Mouse (Mus musculus): ENCODE data around the gene Tfpi. TPM values are rescaled to one million over a fixed set of nuclear protein-coding genes. Genes with fewer than 3 reads are reported as not detected.
"Not testable (repeated sequence)": the region's sequence is repeated elsewhere in the genome, so short reads cannot be mapped to it uniquely, and the experiment has no call there.

The Tfpi gene
- 10 to 100 TPM; 29.0 to 63.0 TPM for total RNA-seq (2021)
- long read RNA-seq, experiment 1, partial matches to known transcripts, result 0 of 7 reads
- long read RNA-seq, experiment 1, other reads (novel, unspliced or antisense), result 2 of 7 reads
- long read RNA-seq, experiment 2, transcript Tfpi-204 (8 exons, 3,614 nt), result minor isoform, 8 of 94 reads
- long read RNA-seq, experiment 2, transcript Tfpi-202 (8 exons, 3,576 nt), result major isoform, 9 of 94 reads
- long read RNA-seq, experiment 2, partial matches to known transcripts, result 10 of 94 reads
- long read RNA-seq, experiment 2, other reads (novel, unspliced or antisense), result 65 of 94 reads

DNA sequence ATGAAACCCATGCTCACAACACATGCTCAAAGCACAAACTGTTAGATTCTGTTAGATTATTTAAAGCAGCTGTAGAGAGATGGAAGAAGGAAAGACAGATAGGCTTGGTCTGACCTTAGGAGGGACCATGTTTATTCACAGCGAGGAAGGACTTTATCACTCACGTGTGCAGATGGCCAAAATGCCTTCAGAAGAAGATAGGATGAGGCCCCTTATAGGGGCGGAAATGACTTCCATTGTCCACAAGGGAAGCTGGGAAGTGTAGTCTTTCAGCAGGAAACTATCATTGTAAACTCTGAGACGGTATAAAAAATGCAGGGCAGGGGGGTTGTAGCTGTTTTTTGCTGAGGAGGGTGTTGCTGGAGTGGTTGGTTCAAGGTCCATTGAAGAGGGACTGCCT lies at the start of gene Tfpi:
Gene Tfpi, minus strand, starts transcription at position 199 of the 400 bp plus-strand sequence.
- DNase-seq (ENCODE audit: low spot score in 2 of 2), result no peak

DNA sequence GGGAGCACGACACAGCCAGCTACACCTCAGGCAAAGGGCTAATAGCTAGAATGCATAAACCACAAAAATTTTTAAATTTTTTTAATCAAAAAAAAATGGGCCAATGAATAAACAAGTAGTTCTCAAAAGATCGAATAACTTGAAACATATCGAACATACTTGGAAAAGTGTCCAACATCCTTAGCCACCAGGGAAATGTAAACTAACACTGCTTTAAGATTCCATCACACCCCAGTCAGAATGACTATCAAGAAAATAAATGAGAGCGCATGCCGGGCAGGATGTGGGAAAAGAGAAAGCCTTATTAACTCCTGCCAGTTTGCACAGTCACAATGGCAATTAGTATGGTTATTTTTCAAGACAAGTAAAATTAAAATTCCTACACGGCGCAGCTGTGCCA lies 49.6 kb upstream of the Tfpi start:
- DNase-seq (ENCODE audit: low spot score in 2 of 2), result no peak

DNA sequence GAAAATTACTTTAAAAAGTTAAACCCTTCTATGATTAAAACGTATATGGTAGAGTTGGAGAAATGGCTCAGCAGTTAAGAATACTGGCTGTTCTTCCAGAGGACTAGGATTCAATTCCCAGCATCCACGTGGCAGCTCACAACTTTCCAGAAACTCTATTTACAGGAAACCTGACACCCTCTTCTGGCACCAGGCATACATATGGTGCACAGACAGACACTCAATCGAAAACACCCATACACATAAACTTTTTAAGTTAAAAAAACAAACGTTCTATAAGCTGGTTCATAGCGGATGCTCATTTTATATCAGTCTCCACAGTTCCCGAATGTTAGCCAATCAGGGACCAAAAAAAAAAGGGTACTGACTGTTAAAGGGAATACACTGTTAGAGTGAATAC lies 49.2 kb upstream of the Tfpi start:
- DNase-seq (ENCODE audit: low spot score in 2 of 2), result no peak

DNA sequence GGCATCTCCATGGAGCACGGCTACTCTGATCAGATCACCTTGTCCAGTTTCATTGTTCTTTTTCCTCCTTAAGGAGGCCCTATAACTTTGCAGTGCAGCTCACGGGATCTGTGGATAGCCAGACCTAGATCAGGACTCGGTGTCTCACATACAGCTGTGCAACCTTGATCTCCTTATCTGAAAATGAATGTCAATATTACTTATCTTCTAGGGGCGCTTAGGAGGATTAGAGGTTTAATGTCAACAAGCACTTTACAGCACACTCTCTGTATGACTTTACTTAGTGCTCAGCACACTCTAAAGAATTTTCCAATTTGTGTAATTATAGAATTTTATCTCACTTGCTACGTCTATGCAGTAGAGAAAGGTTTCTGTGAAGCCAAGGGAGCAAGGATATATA lies 48.5 kb upstream of the Tfpi start:
- peak in 1 of 2 experiments; percentile 6 for DNase-seq (ENCODE audit: low spot score in 2 of 2)

DNA sequence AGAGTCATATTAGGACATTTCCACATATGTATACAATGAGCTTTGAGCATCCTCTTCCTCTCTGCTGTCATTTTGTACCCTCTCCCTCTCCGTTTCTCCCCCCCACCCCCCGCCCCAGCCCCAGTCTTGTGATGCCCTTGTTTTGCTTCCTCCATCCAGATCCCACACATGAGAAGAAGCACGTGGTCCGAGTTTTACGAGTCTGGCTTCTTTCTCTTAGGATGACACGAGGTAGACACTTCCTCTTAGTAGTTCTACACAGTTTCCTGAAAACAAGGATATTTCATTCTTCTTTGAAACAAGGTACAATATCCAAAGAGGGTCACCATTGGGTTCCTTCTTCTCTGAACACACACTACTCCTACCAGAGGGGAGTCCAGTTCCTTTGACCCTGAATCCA lies 47.4 kb upstream of the Tfpi start:
- DNase-seq (ENCODE audit: low spot score in 2 of 2), result no peak

DNA sequence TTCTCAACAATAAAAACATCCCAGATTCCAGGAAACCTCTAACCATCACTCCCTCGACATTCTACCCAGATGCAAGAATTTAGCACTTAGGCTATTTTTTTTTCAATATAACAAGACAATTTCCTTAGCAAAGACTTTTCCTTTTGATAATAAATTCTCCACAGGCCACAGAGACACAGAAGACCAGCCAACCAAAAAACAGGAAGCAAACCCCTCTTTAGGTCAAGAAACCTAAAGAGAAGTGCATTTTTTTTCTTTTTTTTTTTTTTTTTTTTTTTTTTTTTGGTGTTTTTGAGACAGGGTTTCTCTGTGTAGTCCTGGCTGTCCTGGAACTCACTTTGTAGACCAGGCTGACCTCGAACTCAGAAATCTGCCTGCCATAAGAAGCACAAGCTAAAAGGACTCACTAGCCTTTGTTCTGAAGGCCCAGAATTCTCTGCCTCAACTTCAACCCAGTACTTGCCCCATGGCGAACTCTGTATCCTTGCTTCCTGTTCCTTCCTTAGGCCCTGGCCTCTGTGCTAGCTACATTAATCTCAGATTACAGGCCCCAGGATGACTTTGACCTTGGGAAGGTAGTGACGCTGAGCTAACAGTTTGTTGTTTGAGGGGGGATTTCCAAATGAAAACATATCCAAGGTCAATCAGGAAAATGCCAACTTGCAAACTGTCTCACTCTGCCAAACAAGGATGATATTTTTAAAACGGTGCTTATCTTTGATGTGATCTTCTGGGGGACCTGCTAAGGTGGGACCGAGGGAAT lies 46.7 kb upstream of the Tfpi start:
- no peak for DNase-seq (ENCODE audit: low spot score in 2 of 2)

GRCm38 (mm10) chr2:84519514-84520067 lies 43.0 kb upstream of the Tfpi start:
- DNase-seq (ENCODE audit: low spot score in 2 of 2), result no peak

DNA sequence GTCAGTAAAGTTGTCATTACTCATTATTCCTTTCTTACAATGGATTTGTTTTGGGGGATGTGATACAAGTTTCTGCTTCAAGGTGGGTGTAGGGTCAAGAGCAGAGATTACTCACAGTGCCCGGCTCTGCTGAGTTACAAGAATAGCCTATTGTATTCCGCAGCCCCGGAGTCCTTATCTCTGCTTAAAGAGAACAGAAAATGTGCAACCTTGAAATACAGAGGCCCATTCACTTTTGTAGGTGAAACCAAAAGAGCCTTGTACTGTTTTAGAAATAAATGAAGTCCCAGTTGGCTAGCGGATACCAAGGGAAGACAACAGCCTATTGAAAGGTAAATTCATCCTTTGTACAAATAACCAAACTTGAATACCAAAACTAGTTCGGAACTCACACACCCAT lies 42.2 kb upstream of the Tfpi start:
- DNase-seq (ENCODE audit: low spot score in 2 of 2), result no peak

GRCm38 (mm10) chr2:84513281-84513680 lies 36.7 kb upstream of the Tfpi start:
- no peak for DNase-seq (ENCODE audit: low spot score in 2 of 2)

GRCm38 (mm10) chr2:84511508-84511907 lies 34.9 kb upstream of the Tfpi start:
- DNase-seq (ENCODE audit: low spot score in 2 of 2), result no peak

- DNase-seq (ENCODE audit: low spot score in 2 of 2), result no peak
Observed at GRCm38 (mm10) chr2:84511036-84511435, 34.5 kb upstream of the Tfpi start.

GRCm38 (mm10) chr2:84504954-84505394 lies 28.4 kb upstream of the Tfpi start:
- DNase-seq (ENCODE audit: low spot score in 2 of 2), result not testable (repeated sequence)

DNA sequence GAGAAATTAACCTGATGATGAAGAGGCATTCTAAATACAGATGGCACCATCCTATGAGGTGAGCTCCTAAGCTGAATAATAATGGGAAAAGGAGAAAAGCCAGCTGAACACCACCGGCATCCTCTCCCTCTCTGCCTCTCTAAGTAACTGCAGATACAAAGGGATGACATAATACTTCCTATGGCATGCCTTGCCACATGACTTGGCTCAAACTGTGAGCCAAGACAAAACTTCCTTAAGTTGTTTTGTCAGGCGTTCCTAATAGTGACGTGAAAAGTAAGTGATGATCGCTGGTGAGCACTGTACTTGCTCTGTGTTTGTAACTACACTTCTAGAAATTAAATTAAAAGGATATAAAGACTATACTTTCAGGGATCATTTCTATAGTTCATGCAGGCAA lies 27.7 kb upstream of the Tfpi start:
- no peak for DNase-seq (ENCODE audit: low spot score in 2 of 2)

DNA sequence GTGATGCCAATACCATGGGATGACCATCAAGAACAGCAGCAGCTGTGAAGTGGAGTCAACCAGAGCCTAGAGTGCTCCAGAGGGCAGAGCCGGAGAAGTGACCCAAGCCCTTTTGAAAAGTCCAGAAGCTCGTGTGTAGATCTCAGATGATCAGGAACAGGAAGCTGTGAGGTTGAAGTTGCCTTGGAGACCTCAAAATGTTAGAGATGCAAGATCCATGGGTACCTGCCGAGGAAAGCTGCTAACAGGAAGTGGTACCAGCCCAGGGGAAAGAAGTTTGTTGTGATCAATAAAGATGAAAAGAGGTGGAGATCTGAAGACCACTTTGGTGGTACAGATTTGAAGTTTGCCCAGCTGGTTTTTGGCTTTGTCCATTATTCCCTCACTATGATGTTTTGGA lies 22.3 kb upstream of the Tfpi start:
- no peak for DNase-seq (ENCODE audit: low spot score in 2 of 2)

DNA sequence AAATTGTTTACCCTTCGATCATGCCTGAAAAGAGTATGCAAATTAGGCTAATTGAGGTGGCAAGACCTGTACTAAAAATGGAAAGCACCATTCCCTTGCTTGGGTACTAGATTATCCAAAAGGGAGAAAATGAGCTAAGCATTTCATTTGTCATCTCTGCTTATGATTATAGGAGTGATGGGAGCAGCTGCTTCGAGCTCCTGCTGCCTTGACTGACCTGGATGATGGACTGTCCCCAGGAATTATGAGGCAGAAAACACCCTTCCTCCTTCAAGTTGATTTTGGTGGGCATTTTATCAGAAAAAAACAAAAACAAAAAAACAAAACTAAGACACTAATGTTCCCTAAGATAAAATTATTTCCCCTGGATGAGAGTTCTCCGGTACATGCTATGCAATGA lies 18.5 kb upstream of the Tfpi start:
- DNase-seq (ENCODE audit: low spot score in 2 of 2), result no peak

DNA sequence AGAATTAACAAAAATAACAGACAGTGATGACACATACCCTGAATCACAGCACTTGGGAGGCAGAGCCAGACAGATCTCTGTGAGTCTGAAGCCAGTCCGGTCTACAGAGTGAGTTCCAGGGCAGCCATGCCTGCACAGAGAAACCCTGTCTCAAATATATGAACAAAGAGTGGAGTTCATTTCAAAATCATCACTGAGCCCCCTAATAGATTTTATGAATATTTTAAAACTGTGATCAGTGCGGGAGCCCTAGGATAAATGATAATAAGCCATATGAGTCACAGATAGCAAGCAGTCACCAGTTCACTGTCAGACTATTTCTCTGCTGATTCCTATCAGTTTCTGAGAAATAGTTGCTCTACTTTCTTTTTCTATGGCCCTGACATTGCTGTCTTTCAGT lies 17.1 kb upstream of the Tfpi start:
- no peak for DNase-seq (ENCODE audit: low spot score in 2 of 2)

GRCm38 (mm10) chr2:84491715-84492114 lies 15.1 kb upstream of the Tfpi start:
- DNase-seq (ENCODE audit: low spot score in 2 of 2), result no peak

DNA sequence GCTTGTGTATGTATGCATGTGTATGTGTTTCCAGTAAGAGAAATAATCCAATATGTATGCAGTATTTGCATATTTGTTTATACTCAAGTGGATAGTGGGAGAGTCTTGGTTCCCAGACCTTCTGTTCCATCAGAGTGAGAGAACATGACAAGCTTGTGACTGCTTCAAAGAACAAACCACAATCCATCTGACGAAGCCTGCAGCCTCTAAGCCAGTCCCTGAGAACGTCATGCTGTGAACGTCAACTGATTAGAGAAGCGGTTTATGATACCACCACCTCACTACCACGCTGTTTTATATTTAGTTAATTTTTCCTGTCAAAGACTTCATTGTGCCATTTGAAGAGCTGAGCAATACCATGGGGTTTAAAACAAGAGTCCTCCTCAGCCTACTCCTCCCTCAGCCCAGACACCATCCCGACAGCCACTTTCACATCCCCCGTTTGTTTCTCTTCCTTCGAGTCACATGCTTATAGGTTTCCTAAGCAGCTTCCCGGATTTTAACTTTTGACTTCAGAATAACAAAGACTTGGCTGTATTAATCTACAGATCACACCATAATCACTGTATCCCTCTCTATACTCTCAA lies 11.2 kb upstream of the Tfpi start:
- no peak for DNase-seq (ENCODE audit: low spot score in 2 of 2)

DNA sequence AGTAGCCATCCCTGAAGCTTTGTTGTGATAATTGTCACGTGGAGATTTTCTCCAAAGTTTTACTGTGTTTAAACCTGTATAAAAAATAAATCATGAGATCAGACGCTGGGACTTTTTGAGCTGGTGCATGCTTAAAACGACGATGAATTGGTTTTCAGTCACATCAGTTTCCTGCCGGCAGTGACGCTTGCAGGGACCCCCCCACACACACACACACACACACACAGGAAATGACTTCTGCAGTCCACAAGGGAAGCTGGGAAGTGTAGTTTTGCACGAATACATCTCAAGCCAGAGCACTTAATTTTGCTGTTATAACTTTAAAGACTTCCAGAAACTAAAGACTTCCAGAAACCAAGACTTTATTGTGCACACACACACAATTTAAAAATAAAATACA lies 5.3 kb upstream of the Tfpi start:
- DNase-seq (ENCODE audit: low spot score in 2 of 2), result peak in 1 of 2 experiments; percentile 28

DNA sequence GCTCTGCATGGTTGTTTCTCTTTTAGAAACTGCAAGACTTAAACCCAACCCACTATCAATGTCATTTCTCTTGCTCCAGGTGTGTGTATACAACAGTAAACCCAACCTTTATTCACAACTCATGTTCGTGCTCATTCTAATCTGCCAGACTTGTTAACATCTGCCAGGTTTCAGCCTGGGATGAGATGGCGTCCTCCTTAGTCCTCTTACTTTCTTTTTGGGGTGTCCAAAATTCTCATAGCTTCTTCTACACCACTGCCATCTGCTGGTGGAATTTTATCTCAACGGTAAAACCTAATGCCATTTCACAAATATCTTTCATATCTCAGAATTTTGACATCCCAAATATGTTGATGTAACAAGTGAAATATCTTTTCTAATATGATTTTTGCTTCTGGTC lies 2.5 kb upstream of the Tfpi start:
- DNase-seq (ENCODE audit: low spot score in 2 of 2), result peak in 1 of 2 experiments; percentile 45

DNA sequence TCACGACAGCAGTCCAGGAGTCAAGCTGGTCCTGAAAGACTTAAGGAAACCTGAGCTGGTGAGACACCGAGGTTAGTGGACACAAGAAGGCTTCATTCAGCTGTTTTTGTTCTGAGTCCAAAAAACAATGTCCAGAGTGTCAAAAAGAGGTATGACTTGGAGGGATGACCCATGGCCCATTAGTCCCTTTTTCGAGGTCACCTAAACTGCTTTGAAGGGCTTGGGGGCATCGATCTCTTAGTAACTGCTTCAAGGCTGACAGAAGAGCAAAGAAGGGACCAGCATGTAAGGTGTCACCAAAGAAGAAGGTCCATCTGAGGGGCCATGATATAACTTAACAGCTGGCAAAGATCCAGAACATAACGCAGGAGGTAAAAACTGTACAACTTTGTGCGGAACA lies 1.2 kb upstream of the Tfpi start:
- no peak for DNase-seq (ENCODE audit: low spot score in 2 of 2)

GRCm38 (mm10) chr2:84476131-84476530 lies 444 bp downstream of the Tfpi start:
- DNase-seq (ENCODE audit: low spot score in 2 of 2), result no peak

Data from adrenal gland, adult 18-20 months (tissue).